Mouse (Mus musculus) lung, adult 2 months (tissue): ENCODE data around the gene Ccdc84. TPM values are rescaled to one million over a fixed set of nuclear protein-coding genes. Genes with fewer than 3 reads are reported as not detected.
"Not testable (repeated sequence)": the region's sequence is repeated elsewhere in the genome, so short reads cannot be mapped to it uniquely, and the experiment has no call there.

Source experiments
- DNase-seq: peaks from one replicate; pipeline ENCODE4 v3.0.0; 2022
- H3K4me1 ChIP-seq: fragments of 200-500 bp; 2 replicates; pipeline ENCODE4 v1.6.1; 2011; ENCODE audit warnings: low read length; ENCODE audit not compliant: control insufficient read depth, insufficient read depth
- H3K4me3 ChIP-seq: fragments of 200-500 bp; replicated peaks from 2 replicates; pipeline ENCODE3; 2011; ENCODE audit warnings: low read depth, mild to moderate bottlenecking, control low read depth, low read length; ENCODE audit errors: extremely low read depth
- CTCF ChIP-seq: fragments of 200-500 bp; IDR thresholded peaks from 2 replicates; pipeline ENCODE4 v1.5.1; 2011; ENCODE audit warnings: mild to moderate bottlenecking, low read length, control low read depth; ENCODE audit not compliant: insufficient read depth
- POLR2A ChIP-seq: fragments of 200-500 bp; IDR thresholded peaks from 2 replicates; pipeline ENCODE4 v1.6.1; 2011; ENCODE audit warnings: low read depth, mild to moderate bottlenecking, control low read depth, low read length, borderline replicate concordance; ENCODE audit errors: extremely low read depth
- WGBS: fragments of 180-500 bp; shearing (Covaris S2); methylation state at CpG from one replicate; pipeline ENCODE4 v1.1.7; 2018; 5-methylcytosine and 5-hydroxymethylcytosine counted together
- polyA plus RNA-seq: library from polyadenylated mRNA; depleted of rRNA; stranded (reverse); fragments of >200 nt; gene quantifications from 2 replicates; pipeline ENCODE4 v1.2.3, GENCODE M21; 2012; rRNA removed

Gene Ccdc84
- 16.4 and 23.0 TPM in 2 replicates for polyA plus RNA-seq

GRCm38 (mm10) chr9:44418519-44419385 lies at the start of gene Ccdc84:
TSS of gene Ccdc84 (minus strand) at chr9:44418569.
- 71% methylated on average over 14 of the region's 14 CpGs for WGBS
- TF ChIP-seq POLR2A: no peak
- TF ChIP-seq CTCF: no peak
- H3K4me3 ChIP-seq: peak within 1 kb of the TSS; percentile 93
- H3K4me1 ChIP-seq: no peaks in the 10 kb centered on the region
- DNase-seq: no peak

DNA sequence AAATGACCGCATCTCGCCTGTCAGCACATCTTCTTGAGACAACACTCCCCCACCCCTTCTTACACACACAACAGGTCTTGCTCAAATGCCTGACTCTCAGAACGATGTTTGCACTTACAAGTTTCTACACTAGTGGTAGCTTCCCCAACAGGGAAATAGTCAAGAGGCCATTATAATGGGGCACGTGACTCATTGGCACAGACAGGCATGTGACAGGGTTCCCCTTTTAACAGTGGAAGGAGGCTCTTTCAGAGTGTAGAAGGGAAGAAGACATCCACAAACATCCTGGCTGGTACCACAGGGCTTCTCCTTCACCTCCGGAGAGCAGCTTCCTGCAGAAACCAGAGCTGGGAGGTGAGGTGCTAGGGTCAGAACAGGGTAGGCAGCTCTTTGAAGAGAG lies 43.6 kb upstream of the Ccdc84 start:
- no peak for TF ChIP-seq POLR2A
- TF ChIP-seq CTCF: no peak
- 55% methylated on average over 5 of the region's 5 CpGs for WGBS

DNA sequence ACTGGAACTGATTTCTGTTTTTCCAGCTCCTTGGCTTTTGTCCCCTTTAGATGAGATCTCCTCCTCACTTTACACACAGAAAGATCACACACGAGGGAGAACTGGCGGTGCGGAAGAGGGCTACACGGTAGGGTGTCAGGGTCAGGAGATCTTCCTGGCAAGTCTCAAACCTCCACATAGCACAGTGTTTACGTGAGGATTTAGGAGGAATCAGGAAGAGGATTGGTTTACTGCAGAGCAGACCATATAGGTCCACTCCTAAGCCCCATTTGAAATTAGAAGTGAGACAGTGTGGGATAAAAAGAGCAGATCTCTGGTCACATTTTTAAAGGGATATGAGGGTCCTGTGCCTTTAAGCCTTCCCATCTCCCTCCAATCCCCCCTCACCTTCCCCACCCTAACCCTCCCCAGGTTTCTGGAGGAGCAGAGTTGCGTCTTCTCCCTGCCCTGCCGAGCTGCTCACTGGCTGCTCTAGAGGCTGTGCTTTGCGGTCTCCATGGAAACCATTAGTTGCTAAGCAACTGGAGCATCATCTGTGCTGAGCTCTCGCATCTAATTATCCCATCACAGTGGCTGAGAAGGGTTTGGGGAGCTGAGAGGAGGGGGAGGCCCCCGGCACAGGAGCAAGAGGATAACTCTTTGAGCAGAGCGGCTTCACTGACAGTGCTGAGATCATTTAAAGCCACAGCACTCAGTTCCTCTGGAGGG lies 38.8 kb upstream of the Ccdc84 start:
- no peak for DNase-seq
- H3K4me3 ChIP-seq: no peak overlapping the region
- H3K4me1 ChIP-seq: no peaks in the 10 kb centered on the region
- WGBS: 22% methylated on average over 11 of the region's 11 CpGs
- TF ChIP-seq CTCF (no peak), POLR2A (no peak)

More for the DNA sequence above, 43.6 kb upstream of the Ccdc84 start:
- Histone ChIP-seq H3K4me1 (no peaks in the 10 kb centered on the region), H3K4me3 (no peak overlapping the region)
- DNase-seq: no peak

DNA sequence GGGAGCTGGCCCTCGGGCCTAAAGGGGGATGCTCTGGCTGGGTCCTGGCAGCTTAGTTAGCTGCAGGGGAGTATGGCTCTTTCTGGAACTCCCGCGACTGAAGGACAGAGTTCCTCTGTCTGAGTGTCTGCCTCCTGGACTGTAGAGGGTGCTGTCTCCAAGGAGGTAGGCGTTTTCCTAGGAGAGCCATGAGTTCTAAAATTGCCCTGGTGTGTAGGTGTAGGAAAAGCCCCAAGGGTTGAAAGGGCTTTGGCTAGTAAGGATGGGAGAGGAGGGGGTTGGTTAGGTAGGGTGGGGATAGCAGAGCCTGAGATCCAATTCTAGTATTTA lies 36.5 kb upstream of the Ccdc84 start, which contains the start of gene Upk2:
Gene Upk2 (minus strand): TSS at position 86 of the 330 bp plus-strand sequence.
- no peaks in the 10 kb centered on the region for H3K4me1 ChIP-seq
- DNase-seq: no peak
- WGBS: 35% methylated on average over 4 of the region's 4 CpGs
- TF ChIP-seq POLR2A (no peak), CTCF (no peak)
- H3K4me3 ChIP-seq: no peak within 1 kb of the TSS

DNA sequence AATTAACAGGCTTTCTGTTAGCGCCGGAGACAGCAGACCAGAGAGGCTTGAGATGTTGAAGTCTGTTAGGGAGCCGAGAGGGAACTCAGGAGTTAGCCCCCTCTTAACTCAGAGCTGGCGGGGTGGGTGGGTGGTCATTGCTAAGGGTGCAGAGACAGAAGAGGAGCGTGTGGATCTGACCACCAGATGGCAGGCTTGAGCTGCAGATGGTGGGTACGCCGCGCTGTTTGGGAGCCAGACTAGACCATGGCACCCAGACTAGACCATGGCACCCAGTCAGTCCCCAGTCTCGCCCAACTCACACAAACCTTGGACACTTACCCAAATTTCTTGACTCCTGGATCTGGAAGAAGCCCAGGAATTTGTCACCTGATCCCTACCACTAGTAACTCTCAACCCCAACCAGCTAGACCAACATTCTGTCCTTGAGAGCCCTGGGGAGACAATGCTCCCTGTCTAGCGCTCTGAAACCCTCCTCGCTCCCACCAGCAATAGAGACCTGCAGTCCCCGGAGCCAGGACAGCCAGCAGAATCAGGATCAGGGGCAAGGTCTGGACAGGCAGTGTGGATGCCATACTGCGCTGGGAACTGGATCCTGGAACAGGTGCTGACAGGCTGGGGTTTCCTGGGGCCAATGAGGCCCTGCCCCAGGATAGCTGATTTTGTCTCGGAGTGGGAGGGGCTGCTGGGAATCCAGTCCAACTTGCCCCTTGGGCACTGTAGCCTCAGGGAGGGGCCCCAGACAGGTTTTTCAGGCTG lies 35.9 kb upstream of the Ccdc84 start:
- WGBS: 11% methylated on average over 14 of the region's 14 CpGs
- TF ChIP-seq POLR2A: no peak
- peak; percentile 96 for TF ChIP-seq CTCF
- Histone ChIP-seq H3K4me1 (no peaks in the 10 kb centered on the region), H3K4me3 (no peak overlapping the region)
- DNase-seq: peak; percentile 86

DNA sequence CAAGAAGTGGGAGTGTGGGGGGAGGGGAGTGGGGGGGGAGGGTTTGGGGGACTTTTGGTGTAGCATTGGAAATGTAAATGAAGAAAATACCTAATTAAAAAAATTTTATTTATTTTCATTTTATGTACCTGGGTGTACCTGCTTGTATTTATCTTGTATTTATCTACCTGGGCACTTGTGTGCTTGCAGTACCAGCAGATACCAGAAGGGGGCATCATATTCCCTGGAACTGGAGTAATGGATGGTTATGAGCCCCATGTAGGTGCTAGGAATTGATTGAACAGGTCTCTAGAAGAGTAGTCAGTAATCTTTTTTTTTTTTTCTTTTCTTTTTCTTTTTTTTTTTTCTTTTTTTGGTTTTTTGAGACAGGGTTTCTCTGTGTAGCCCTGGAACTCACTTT lies 32.0 kb upstream of the Ccdc84 start:
- no peak for TF ChIP-seq CTCF
- no peak for TF ChIP-seq POLR2A
- H3K4me1 ChIP-seq: no peaks in the 10 kb centered on the region
- no peak for DNase-seq
- H3K4me3 ChIP-seq: no peak overlapping the region

- not testable (repeated sequence) for DNase-seq, H3K4me1 ChIP-seq, H3K4me3 ChIP-seq
- WGBS: 85% methylated on average over 7 of the region's 7 CpGs
These were observed 26.1 kb upstream of the Ccdc84 start for GRCm38 (mm10) chr9:44444402-44445025.

DNA sequence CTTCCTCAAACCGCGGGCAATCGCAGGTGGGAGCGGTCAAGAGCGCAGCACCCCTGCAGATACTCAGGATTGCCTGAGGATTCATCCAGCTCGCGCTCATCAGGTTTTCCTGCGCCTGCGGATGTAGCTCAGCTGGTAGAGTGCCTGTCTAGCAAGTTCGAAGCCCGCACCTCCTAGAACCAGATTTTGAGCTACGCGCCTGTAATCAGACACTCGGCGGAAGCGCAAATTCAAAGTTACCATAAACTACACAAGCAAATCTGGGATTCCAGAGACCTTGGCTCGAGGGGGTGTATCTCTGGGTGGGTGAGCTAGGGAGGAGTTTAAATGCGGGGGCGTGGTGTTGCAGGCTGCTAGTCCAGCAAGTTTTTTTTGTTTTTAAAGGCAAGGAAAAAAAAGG lies 22.6 kb upstream of the Ccdc84 start, which contains the start of gene Foxr1:
Gene Foxr1 (minus strand): TSS at position 176 of the 400 bp plus-strand sequence.
- DNase-seq: no peak
- Histone ChIP-seq H3K4me3 (no peak within 1 kb of the TSS), H3K4me1 (no peaks in the 10 kb centered on the region)
- WGBS: 67% methylated on average over 19 of the region's 19 CpGs
- TF ChIP-seq POLR2A: no peak
- no peak for TF ChIP-seq CTCF

- TF ChIP-seq POLR2A: no peak
- no peak for TF ChIP-seq CTCF
- 61% methylated on average over 6 of the region's 6 CpGs for WGBS
- no peak for DNase-seq
- no peak overlapping the region for H3K4me3 ChIP-seq
- no peaks in the 10 kb centered on the region for H3K4me1 ChIP-seq
These were observed 17.4 kb upstream of the Ccdc84 start for GRCm38 (mm10) chr9:44435747-44436146.
